Mouse (Mus musculus) intestine, embryonic 16.5 days (tissue): Measurements from ENCODE around the gene Memo1. TPM values are rescaled to one million over a fixed set of nuclear protein-coding genes. Genes with fewer than 3 reads are reported as not detected.
"Not testable (repeated sequence)": the region's sequence is repeated elsewhere in the genome, so short reads cannot be mapped to it uniquely, and the experiment has no call there.

Source experiments
- ATAC-seq: fragments of 200-750 bp; cut with Nextera tagmentation; 2 replicates; pipeline ENCODE4 v1.8.0; 2017; ENCODE audit warnings: moderate TSS enrichment, moderate library complexity
- H3K27ac ChIP-seq: fragments of 300-500 bp; sonication (generic); 2 replicates; pipeline ENCODE4 v1.5.1; 2014; ENCODE audit warnings: mild to moderate bottlenecking, low read length
- H3K27me3 ChIP-seq: fragments of 300-500 bp; sonication (generic); replicated peaks from 2 replicates; pipeline ENCODE4 v1.6.1; 2014; ENCODE audit warnings: low read length, control low read depth, mixed read lengths; ENCODE audit not compliant: control insufficient read depth, insufficient read depth
- H3K36me3 ChIP-seq: fragments of 300-500 bp; sonication (generic); 2 replicates; pipeline ENCODE4 v1.6.1; 2014; ENCODE audit warnings: low read length, control low read depth; ENCODE audit not compliant: control insufficient read depth, insufficient read depth
- H3K4me1 ChIP-seq: fragments of 300-500 bp; sonication (generic); 2 replicates; pipeline ENCODE4 v1.6.1; 2014; ENCODE audit warnings: low read length, control low read depth, mixed read lengths; ENCODE audit not compliant: control insufficient read depth, insufficient read depth
- H3K4me2 ChIP-seq: fragments of 300-500 bp; sonication (generic); 2 replicates; pipeline ENCODE4 v1.6.1; 2014; ENCODE audit warnings: low read depth, low read length, control low read depth
- H3K4me3 ChIP-seq: fragments of 300-500 bp; sonication (generic); 2 replicates; pipeline ENCODE4 v1.5.1; 2014; ENCODE audit warnings: mild to moderate bottlenecking, low read length
- H3K9ac ChIP-seq: fragments of 300-500 bp; sonication (generic); 2 replicates; pipeline ENCODE4 v1.6.1; 2014; ENCODE audit warnings: low read depth, low read length
- H3K9me3 ChIP-seq: fragments of 300-500 bp; sonication (generic); 2 replicates; pipeline ENCODE4 v1.6.1; 2016; ENCODE audit warnings: low read length, control low read depth; ENCODE audit not compliant: control insufficient read depth
- WGBS: fragments of 180-500 bp; shearing (Covaris S2); extraction: QIAGEN DNeasy Blood & Tissue Kit; methylation state at CpG from one replicate; pipeline ENCODE4 v1.1.7; 2014; 5-methylcytosine and 5-hydroxymethylcytosine counted together
- polyA plus RNA-seq: library from polyadenylated mRNA; unstranded; fragments of >200 nt; fragmentation: Nextera tagmentation; extraction: Ambion mirVana; gene quantifications from 2 replicates; pipeline ENCODE4 v1.2.1, GENCODE M21; 2015

The Memo1 gene
- polyA plus RNA-seq, 1 experiment from 2014 or later = 70.2 TPM

- Histone ChIP-seq H3K4me2 (no peak overlapping the region), H3K36me3 (no peaks in the 10 kb centered on the region), H3K4me1 (no peaks in the 10 kb centered on the region), H3K4me3 (no peak overlapping the region), H3K9me3 (no peaks in the 10 kb centered on the region), H3K27ac (no peak overlapping the region), H3K27me3 (no peaks in the 10 kb centered on the region), H3K9ac (no peak overlapping the region)
- no peak for ATAC-seq
- WGBS = 50% methylated on average over 5 of the region's 5 CpGs
Observed at GRCm38 (mm10) chr17:74322400-74323054, 27.2 kb upstream of the Memo1 start.

GRCm38 (mm10) chr17:74318721-74319120 is 23.4 kb upstream of the Memo1 start:
- H3K36me3 ChIP-seq = no peaks in the 10 kb centered on the region
- H3K27ac ChIP-seq = no peak overlapping the region
- H3K9me3 ChIP-seq = no peaks in the 10 kb centered on the region
- no peaks in the 10 kb centered on the region for H3K27me3 ChIP-seq
- 92% methylated on average over 6 of the region's 6 CpGs for WGBS
- H3K4me1 ChIP-seq = peaks cover 9% of the 10 kb centered on the region
- H3K9ac ChIP-seq = no peak overlapping the region
- no peak overlapping the region for H3K4me3 ChIP-seq
- H3K4me2 ChIP-seq = no peak overlapping the region
- no peak for ATAC-seq

GRCm38 (mm10) chr17:74316309-74316863 is 21.1 kb upstream of the Memo1 start:
- Histone ChIP-seq H3K4me2 (peak overlapping the region; percentile 92), H3K9ac (peak overlapping the region; percentile 84), H3K9me3 (no peaks in the 10 kb centered on the region), H3K4me3 (peak overlapping the region; percentile 91), H3K27ac (peak overlapping the region; percentile 96), H3K36me3 (no peaks in the 10 kb centered on the region), H3K4me1 (peaks cover 9% of the 10 kb centered on the region), H3K27me3 (no peaks in the 10 kb centered on the region)
- ATAC-seq = peak; percentile 97
- WGBS = under 1% methylated on average over 48 of the region's 48 CpGs

- H3K27ac ChIP-seq = peak overlapping the region; percentile 96
- H3K4me1 ChIP-seq = peaks cover 9% of the 10 kb centered on the region
- H3K9me3 ChIP-seq = no peaks in the 10 kb centered on the region
- no peaks in the 10 kb centered on the region for H3K27me3 ChIP-seq
- ATAC-seq = no peak; the same call in 1 of the 2 replicates
- under 1% methylated on average over 45 of the region's 45 CpGs for WGBS
- H3K4me3 ChIP-seq = peak overlapping the region; percentile 91
- peak overlapping the region; percentile 71 for H3K4me2 ChIP-seq
- H3K9ac ChIP-seq = peak overlapping the region; percentile 84
- no peaks in the 10 kb centered on the region for H3K36me3 ChIP-seq
Observed at GRCm38 (mm10) chr17:74315445-74316308, 20.4 kb upstream of the Memo1 start.

GRCm38 (mm10) chr17:74306021-74306420 is 10.7 kb upstream of the Memo1 start:
- Histone ChIP-seq H3K4me2 (no peak overlapping the region), H3K36me3 (peaks cover 9% of the 10 kb centered on the region), H3K9ac (no peak overlapping the region), H3K27ac (no peak overlapping the region), H3K9me3 (no peaks in the 10 kb centered on the region), H3K4me1 (no peaks in the 10 kb centered on the region), H3K4me3 (no peak overlapping the region), H3K27me3 (no peaks in the 10 kb centered on the region)
- no peak for ATAC-seq
- 92% methylated on average over 1 of the region's 1 CpGs for WGBS

- no peak overlapping the region for H3K9ac ChIP-seq
- H3K4me1 ChIP-seq = no peaks in the 10 kb centered on the region
- no peak for ATAC-seq
- no peaks in the 10 kb centered on the region for H3K9me3 ChIP-seq
- H3K27ac ChIP-seq = no peak overlapping the region
- H3K4me3 ChIP-seq = no peak overlapping the region
- H3K27me3 ChIP-seq = no peaks in the 10 kb centered on the region
- no peak overlapping the region for H3K4me2 ChIP-seq
- WGBS = 87% methylated on average over 4 of the region's 4 CpGs
- peaks cover 9% of the 10 kb centered on the region for H3K36me3 ChIP-seq
Observed at GRCm38 (mm10) chr17:74305616-74306015, 10.3 kb upstream of the Memo1 start.

- Histone ChIP-seq H3K36me3 (peaks cover 7% of the 10 kb centered on the region), H3K27me3 (no peaks in the 10 kb centered on the region), H3K4me1 (no peaks in the 10 kb centered on the region), H3K9ac (no peak overlapping the region), H3K27ac (no peak overlapping the region), H3K4me2 (no peak overlapping the region), H3K4me3 (no peak overlapping the region), H3K9me3 (no peaks in the 10 kb centered on the region)
- no peak for ATAC-seq
- WGBS = 91% methylated on average over 4 of the region's 4 CpGs
Observed at GRCm38 (mm10) chr17:74304060-74304459, 8.7 kb upstream of the Memo1 start.

GRCm38 (mm10) chr17:74300089-74300488 is 4.8 kb upstream of the Memo1 start:
- no peak for ATAC-seq
- H3K4me2 ChIP-seq = no peak overlapping the region
- no peaks in the 10 kb centered on the region for H3K27me3 ChIP-seq
- H3K4me1 ChIP-seq = no peaks in the 10 kb centered on the region
- no peaks in the 10 kb centered on the region for H3K9me3 ChIP-seq
- H3K27ac ChIP-seq = no peak overlapping the region
- 86% methylated on average over 5 of the region's 5 CpGs for WGBS
- H3K4me3 ChIP-seq = no peak overlapping the region
- H3K9ac ChIP-seq = no peak overlapping the region
- peaks cover 9% of the 10 kb centered on the region for H3K36me3 ChIP-seq

GRCm38 (mm10) chr17:74296991-74297390 is 1.7 kb upstream of the Memo1 start:
- H3K9ac ChIP-seq, H3K4me3 ChIP-seq, H3K4me2 ChIP-seq, H3K9me3 ChIP-seq, H3K27ac ChIP-seq, ATAC-seq, H3K27me3 ChIP-seq, H3K4me1 ChIP-seq, H3K36me3 ChIP-seq: not testable (repeated sequence)
- WGBS = 91% methylated on average over 5 of the region's 5 CpGs
